Mouse (Mus musculus) ES-E14 (cell line): ENCODE data around the gene Mex3d. TPM values are rescaled to one million over a fixed set of nuclear protein-coding genes. Genes with fewer than 3 reads are reported as not detected.

Experiments used
- DNase-seq: peaks from one replicate; pipeline ENCODE4 v3.0.0-alpha.2; 2013; ENCODE audit warnings: low read depth, low spot score
- H3K27ac ChIP-seq: 2 replicates; pipeline ENCODE4 v1.5.1; 2012; ENCODE audit warnings: low read depth, mild to moderate bottlenecking, low read length, moderate library complexity, mixed read lengths; ENCODE audit not compliant: poor library complexity, insufficient read depth, severe bottlenecking
- H3K36me3 ChIP-seq: 2 replicates; pipeline ENCODE4 v1.6.1; 2012; ENCODE audit warnings: mild to moderate bottlenecking, low read length, moderate library complexity, mixed read lengths; ENCODE audit not compliant: control insufficient read depth, poor library complexity, insufficient read depth, severe bottlenecking
- H3K4me1 ChIP-seq, 2 experiments: fragments of 150-350 bp in 1 of 2; sonication (generic) in 1 of 2; 2 replicates each; pipeline ENCODE4 v1.6.1; 2012; ENCODE audit warnings: low read length in 2 of 2, mild to moderate bottlenecking in 1 of 2, mixed read lengths in 1 of 2; ENCODE audit not compliant: control insufficient read depth in 2 of 2, insufficient read depth in 2 of 2, poor library complexity in 1 of 2
- H3K4me3 ChIP-seq, 2 experiments: fragments of 150-350 bp in 1 of 2; sonication (generic) in 1 of 2; 2 replicates each; pipeline ENCODE4 v1.5.1; 2012; ENCODE audit warnings: low read length in 2 of 2, low read depth in 1 of 2, mild to moderate bottlenecking in 1 of 2, mixed read lengths in 1 of 2; ENCODE audit not compliant: insufficient read depth in 1 of 2, poor library complexity in 1 of 2, severe bottlenecking in 1 of 2
- H3K9ac ChIP-seq: 2 replicates; pipeline ENCODE4 v1.6.1; 2012; ENCODE audit warnings: low read depth, mild to moderate bottlenecking, low read length, mixed read lengths; ENCODE audit not compliant: poor library complexity, insufficient read depth, severe bottlenecking
- H3K9me3 ChIP-seq: fragments of 150-350 bp; sonication (generic); 2 replicates; pipeline ENCODE4 v1.6.1; 2012; ENCODE audit warnings: low read depth, mild to moderate bottlenecking, low read length; ENCODE audit not compliant: control insufficient read depth, insufficient read depth
- CHD2 ChIP-seq: IDR thresholded peaks from 2 replicates; pipeline ENCODE4 v1.6.1; 2014; ENCODE audit warnings: mild to moderate bottlenecking, low read depth, low read length, inconsistent platforms
- HCFC1 ChIP-seq: IDR thresholded peaks from 2 replicates; pipeline ENCODE4 v1.6.1; 2012; ENCODE audit warnings: low read length, inconsistent platforms, borderline replicate concordance; ENCODE audit not compliant: insufficient read depth
- MAFK ChIP-seq: IDR thresholded peaks from 2 replicates; pipeline ENCODE4 v1.6.1; 2014; ENCODE audit warnings: mild to moderate bottlenecking, low read depth, low read length, inconsistent platforms; ENCODE audit not compliant: insufficient read depth
- ZC3H11A ChIP-seq: IDR thresholded peaks from 2 replicates; pipeline ENCODE4 v1.6.1; 2012; ENCODE audit warnings: low read depth, mild to moderate bottlenecking, inconsistent platforms, low read length, borderline replicate concordance
- ZNF384 ChIP-seq: IDR thresholded peaks from 2 replicates; pipeline ENCODE4 v1.6.1; 2012; ENCODE audit warnings: low read depth, low read length, inconsistent platforms
- in situ Hi-C, 2 experiments: fragments of 600-800 bp; cut with MboI; formaldehyde crosslinking; loops; one replicate each; pipeline ENCODE4 v1.15.1; 2025; ENCODE audit warnings: low sequenced_read_pairs in 2 of 2, inconsistent platforms in 1 of 2; ENCODE audit not compliant: unreplicated experiment in 2 of 2
- total RNA-seq: library from RNA; depleted of rRNA; stranded (reverse); fragments of 300-350 nt; gene quantifications from 2 replicates; pipeline ENCODE4 v1.2.3, GENCODE M21; 2012

The Mex3d gene
- total RNA-seq, 1 experiment, result 27.1 TPM

GRCm38 (mm10) chr10:80398174-80398535, 10.7 kb upstream of the Mex3d start:
- TF ChIP-seq CHD2 (no peak), ZNF384 (peak; percentile 88), HCFC1 (no peak), ZC3H11A (no peak)
- no peak for DNase-seq
- Histone ChIP-seq H3K27ac (peak overlapping the region; percentile 95), H3K4me3 (peak overlapping the region; percentile 69 to 81), H3K9me3 (no peaks in the 10 kb centered on the region), H3K36me3 (peaks cover 41% of the 10 kb centered on the region), H3K4me1 (peaks cover 0 to 22% of the 10 kb centered on the region in 2 experiments; a peak in 2 of 4 replicates), H3K9ac (peak overlapping the region; percentile 83)
- in situ Hi-C loops, result no loop called here

DNA sequence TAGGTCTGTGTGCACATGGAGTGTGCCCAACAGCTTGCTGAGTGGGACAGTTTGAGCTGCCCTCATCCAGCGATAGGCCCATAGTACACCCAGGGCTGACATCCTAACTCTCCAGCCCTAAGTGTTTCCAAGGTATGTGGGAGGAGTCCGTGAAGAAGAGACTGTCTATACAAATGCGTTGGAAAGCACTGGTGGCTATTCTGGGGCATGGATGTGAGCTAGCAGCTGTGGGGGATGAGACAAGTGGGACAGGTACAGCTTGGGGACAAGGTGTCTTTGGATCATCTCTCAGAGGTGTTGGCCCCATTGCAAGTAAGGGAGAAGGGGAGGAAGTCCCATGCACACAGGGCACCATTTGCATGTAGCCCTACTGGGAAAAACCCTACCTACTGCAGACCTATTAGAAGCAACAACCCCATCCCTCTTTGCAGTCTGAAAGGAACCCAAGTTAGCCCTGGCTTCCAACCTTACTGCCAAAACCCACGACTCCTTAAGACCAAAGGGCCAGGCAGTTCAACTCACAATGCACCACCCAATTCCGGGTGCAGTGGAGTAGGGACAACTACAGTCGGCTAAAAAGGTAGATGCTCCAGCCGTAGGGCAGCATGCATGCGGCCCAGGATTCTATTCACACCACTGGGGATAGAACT, 10.2 kb upstream of the Mex3d start:
- Histone ChIP-seq H3K4me3 (peak overlapping the region; percentile 69 to 81), H3K4me1 (peaks cover 0 to 22% of the 10 kb centered on the region in 2 experiments; a peak in 2 of 4 replicates), H3K9ac (peak overlapping the region; percentile 81), H3K27ac (peak overlapping the region; percentile 95), H3K9me3 (no peaks in the 10 kb centered on the region), H3K36me3 (peaks cover 41% of the 10 kb centered on the region)
- no peak for DNase-seq
- in situ Hi-C loops, result no loop called here
- TF ChIP-seq HCFC1 (no peak), MAFK (no peak), ZC3H11A (no peak)

GRCm38 (mm10) chr10:80396822-80397523, 9.5 kb upstream of the Mex3d start:
- H3K27ac ChIP-seq, result peak overlapping the region; percentile 95
- no peak for TF ChIP-seq ZC3H11A
- no peak for TF ChIP-seq MAFK
- no peak for TF ChIP-seq HCFC1
- no peak for TF ChIP-seq CHD2
- TF ChIP-seq ZNF384, result no peak
- in situ Hi-C loops, result no loop called here
- H3K36me3 ChIP-seq, result peaks cover 42% of the 10 kb centered on the region
- peak overlapping the region; percentile 69 to 81; a peak in 2 of 4 replicates for H3K4me3 ChIP-seq
- H3K4me1 ChIP-seq, result peaks cover 0 to 22% of the 10 kb centered on the region in 2 experiments; a peak in 2 of 4 replicates
- H3K9me3 ChIP-seq, result no peaks in the 10 kb centered on the region
- no peak for DNase-seq
- H3K9ac ChIP-seq, result peak overlapping the region; percentile 81; the same call in 1 of the 2 replicates

- Histone ChIP-seq H3K36me3 (peaks cover 45% of the 10 kb centered on the region), H3K4me3 (peak overlapping the region; percentile 53 to 73), H3K9me3 (no peaks in the 10 kb centered on the region), H3K27ac (peak overlapping the region; percentile 77), H3K4me1 (peaks cover 0 to 18% of the 10 kb centered on the region in 2 experiments; a peak in 1 of 4 replicates), H3K9ac (peak overlapping the region; percentile 86)
- TF ChIP-seq HCFC1, result no peak
- no peak for TF ChIP-seq MAFK
- no peak for TF ChIP-seq CHD2
- no peak for TF ChIP-seq ZC3H11A
- TF ChIP-seq ZNF384, result no peak
- no peak for DNase-seq
- in situ Hi-C loops, result no loop called here
Measured at GRCm38 (mm10) chr10:80395025-80395627, 7.7 kb upstream of the Mex3d start.
